Mouse (Mus musculus) limb, embryonic 14.5 days (tissue): ENCODE measurements at regions not wholly inside any gene's neighbourhood (a gene's known extent, or its start where the extent isn't known, plus 50 kb on each side); places are given as distances from the start of the nearest gene placed in this dataset.

Experiments used
- ATAC-seq: fragments of 200-750 bp; cut with Nextera tagmentation; 2 replicates; pipeline ENCODE4 v1.8.0; 2017; ENCODE audit warnings: low read depth, moderate number of reproducible peaks, moderate TSS enrichment; ENCODE audit not compliant: low FRiP score
- DNase-seq: peaks from one replicate; pipeline ENCODE4 v3.0.0-alpha.2; 2015; ENCODE audit warnings: low spot score
- H3K27ac ChIP-seq: fragments of 300-500 bp; sonication (generic); replicated peaks from 2 replicates; pipeline ENCODE4 v1.5.1; 2014; ENCODE audit warnings: low read depth, mild to moderate bottlenecking, low read length, moderate library complexity, mixed read lengths
- H3K27me3 ChIP-seq: fragments of 300-500 bp; sonication (generic); 2 replicates; pipeline ENCODE4 v1.6.1; 2014; ENCODE audit warnings: low read length, mixed read lengths; ENCODE audit not compliant: control insufficient read depth, insufficient read depth
- H3K36me3 ChIP-seq: fragments of 300-500 bp; sonication (generic); 2 replicates; pipeline ENCODE4 v1.6.1; 2014; ENCODE audit warnings: mild to moderate bottlenecking, low read length, moderate library complexity, mixed read lengths; ENCODE audit not compliant: control insufficient read depth, insufficient read depth
- H3K4me1 ChIP-seq: fragments of 300-500 bp; sonication (generic); 2 replicates; pipeline ENCODE4 v1.6.1; 2014; ENCODE audit warnings: antibody characterized with exemption, low read length, mixed read lengths; ENCODE audit not compliant: control insufficient read depth, insufficient read depth
- H3K4me2 ChIP-seq: fragments of 300-500 bp; sonication (generic); replicated peaks from 2 replicates; pipeline ENCODE4 v1.6.1; 2014; ENCODE audit warnings: low read depth, mild to moderate bottlenecking, low read length, moderate library complexity; ENCODE audit not compliant: severe bottlenecking
- H3K4me3 ChIP-seq: fragments of 300-500 bp; sonication (generic); replicated peaks from 2 replicates; pipeline ENCODE4 v1.5.1; 2014; ENCODE audit warnings: low read length
- H3K9ac ChIP-seq: fragments of 300-500 bp; sonication (generic); 2 replicates; pipeline ENCODE4 v1.6.1; 2014; ENCODE audit warnings: mild to moderate bottlenecking, low read depth, low read length, moderate library complexity; ENCODE audit not compliant: severe bottlenecking
- H3K9me3 ChIP-seq: fragments of 300-500 bp; sonication (generic); 2 replicates; pipeline ENCODE4 v1.6.1; 2016; ENCODE audit warnings: low read length; ENCODE audit not compliant: control insufficient read depth
- POLR2A ChIP-seq: fragments of 200-500 bp; IDR thresholded peaks from 2 replicates; pipeline ENCODE4 v1.8.0; 2012; ENCODE audit warnings: inconsistent platforms, mild to moderate bottlenecking, moderate library complexity, borderline replicate concordance; ENCODE audit not compliant: insufficient read depth, insufficient read length; ENCODE audit errors: extremely low read depth
- WGBS: fragments of 180-500 bp; shearing (Covaris S2); extraction: QIAGEN DNeasy Blood & Tissue Kit; methylation state at CpG from one replicate; pipeline ENCODE4 v1.1.7; 2014; 5-methylcytosine and 5-hydroxymethylcytosine counted together

- 76% methylated on average over 4 of the region's 4 CpGs for WGBS
- no peaks in the 10 kb centered on the region for H3K4me1 ChIP-seq
- H3K4me2 ChIP-seq = no peak overlapping the region
- ATAC-seq = no peak
- no peak overlapping the region for H3K27ac ChIP-seq
- DNase-seq = no peak
- no peaks in the 10 kb centered on the region for H3K27me3 ChIP-seq
- H3K36me3 ChIP-seq = no peaks in the 10 kb centered on the region
- TF ChIP-seq POLR2A = no peak
- no peak overlapping the region for H3K4me3 ChIP-seq
- no peaks in the 10 kb centered on the region for H3K9me3 ChIP-seq
- H3K9ac ChIP-seq = no peak overlapping the region
Measured at GRCm38 (mm10) chr10:66270647-66271270, 825.2 kb upstream of the Jmjd1c start.

- no peak for DNase-seq
- H3K9me3 ChIP-seq = no peaks in the 10 kb centered on the region
- no peak overlapping the region for H3K9ac ChIP-seq
- no peak overlapping the region for H3K27ac ChIP-seq
- no peaks in the 10 kb centered on the region for H3K4me1 ChIP-seq
- no peaks in the 10 kb centered on the region for H3K36me3 ChIP-seq
- no peak overlapping the region for H3K4me2 ChIP-seq
- no peak for TF ChIP-seq POLR2A
- 60% methylated on average over 4 of the region's 4 CpGs for WGBS
- no peaks in the 10 kb centered on the region for H3K27me3 ChIP-seq
- no peak for ATAC-seq
- no peak overlapping the region for H3K4me3 ChIP-seq
Measured at GRCm38 (mm10) chr10:66295628-66296027, 800.3 kb upstream of the Jmjd1c start.

- Histone ChIP-seq H3K27ac (no peak overlapping the region), H3K4me3 (no peak overlapping the region), H3K9ac (no peak overlapping the region), H3K4me1 (no peaks in the 10 kb centered on the region), H3K4me2 (no peak overlapping the region), H3K9me3 (no peaks in the 10 kb centered on the region), H3K36me3 (no peaks in the 10 kb centered on the region), H3K27me3 (no peaks in the 10 kb centered on the region)
- 78% methylated on average over 2 of the region's 2 CpGs for WGBS
- no peak for DNase-seq
- TF ChIP-seq POLR2A = no peak
- no peak for ATAC-seq
Measured at GRCm38 (mm10) chr10:66303235-66303780, 792.6 kb upstream of the Jmjd1c start.

- no peaks in the 10 kb centered on the region for H3K9me3 ChIP-seq
- TF ChIP-seq POLR2A = no peak
- no peak overlapping the region for H3K9ac ChIP-seq
- no peak overlapping the region for H3K4me3 ChIP-seq
- no peaks in the 10 kb centered on the region for H3K4me1 ChIP-seq
- H3K27me3 ChIP-seq = no peaks in the 10 kb centered on the region
- no peaks in the 10 kb centered on the region for H3K36me3 ChIP-seq
- ATAC-seq (no peak), DNase-seq (no peak)
- no peak overlapping the region for H3K4me2 ChIP-seq
- H3K27ac ChIP-seq = no peak overlapping the region
Measured at GRCm38 (mm10) chr10:66304901-66305300, 791.0 kb upstream of the Jmjd1c start.

GRCm38 (mm10) chr10:66331166-66331565, 764.8 kb upstream of the Jmjd1c start:
- H3K4me1 ChIP-seq = no peaks in the 10 kb centered on the region
- no peaks in the 10 kb centered on the region for H3K27me3 ChIP-seq
- H3K9me3 ChIP-seq = no peaks in the 10 kb centered on the region
- H3K4me3 ChIP-seq = no peak overlapping the region
- ATAC-seq (no peak), DNase-seq (no peak)
- no peak for TF ChIP-seq POLR2A
- H3K27ac ChIP-seq = no peak overlapping the region
- H3K36me3 ChIP-seq = no peaks in the 10 kb centered on the region
- H3K9ac ChIP-seq = no peak overlapping the region
- H3K4me2 ChIP-seq = no peak overlapping the region
- 63% methylated on average over 3 of the region's 3 CpGs for WGBS
